Mouse (Mus musculus) embryonic fibroblast, embryonic 13.5 days (primary cell): ENCODE measurements around the gene Gjb5. TPM values are rescaled to one million over a fixed set of nuclear protein-coding genes. Genes with fewer than 3 reads are reported as not detected.
A peak's percentile ranks its signal among the peaks of the same experiment; 100 is the strongest.

Experiments
- H3K27ac ChIP-seq: 2 replicates; pipeline ENCODE4 v1.5.1; 2012; ENCODE audit warnings: low read length, control low read depth, inconsistent platforms; ENCODE audit not compliant: insufficient read depth
- H3K4me1 ChIP-seq: 2 replicates; pipeline ENCODE4 v1.6.1; 2011; ENCODE audit warnings: low read length; ENCODE audit not compliant: control insufficient read depth, insufficient read depth
- H3K4me3 ChIP-seq: 2 replicates; pipeline ENCODE4 v1.5.1; 2011; ENCODE audit warnings: mild to moderate bottlenecking, control low read depth, low read length; ENCODE audit not compliant: insufficient read depth
- CTCF ChIP-seq: IDR thresholded peaks from 2 replicates; pipeline ENCODE4 v1.5.1; 2011; ENCODE audit warnings: mild to moderate bottlenecking, control low read depth, low read length, moderate library complexity, borderline replicate concordance; ENCODE audit not compliant: insufficient read depth
- POLR2A ChIP-seq: IDR thresholded peaks from 2 replicates; pipeline ENCODE4 v1.6.1; 2011; ENCODE audit warnings: low read depth, mild to moderate bottlenecking, control low read depth, low read length, moderate library complexity
- polyA plus RNA-seq: library from polyadenylated mRNA; stranded (reverse); fragments of >200 nt; gene quantifications from 2 replicates; pipeline ENCODE4 v1.2.4, GENCODE M21; 2011; ENCODE audit warnings: low read depth; ENCODE audit not compliant: missing spikeins, insufficient read length

Gene Gjb5
- polyA plus RNA-seq, 1 experiment = 2.0 TPM

- no peak overlapping the region for H3K27ac ChIP-seq
- TF ChIP-seq CTCF (no peak), POLR2A (no peak)
- no peak overlapping the region for H3K4me3 ChIP-seq
- no peaks in the 10 kb centered on the region for H3K4me1 ChIP-seq
Observed at GRCm38 (mm10) chr4:127314585-127314984, 43.4 kb downstream of the Gjb5 start.

- Histone ChIP-seq H3K27ac (no peak within 1 kb of the TSS), H3K4me1 (no peaks in the 10 kb centered on the region), H3K4me3 (peak within 1 kb of the TSS; percentile 31)
- TF ChIP-seq CTCF = no peak
- no peak for TF ChIP-seq POLR2A
Observed at GRCm38 (mm10) chr4:127313861-127314260, 44.1 kb downstream of the Gjb5 start, which contains the start of gene Gja4. Gene Gja4 (minus strand): TSS chr4:127314039.

GRCm38 (mm10) chr4:127312349-127312748, 45.6 kb downstream of the Gjb5 start:
- no peak for TF ChIP-seq POLR2A
- TF ChIP-seq CTCF = no peak
- H3K27ac ChIP-seq = no peak overlapping the region
- no peaks in the 10 kb centered on the region for H3K4me1 ChIP-seq
- H3K4me3 ChIP-seq = no peak overlapping the region

- no peaks in the 10 kb centered on the region for H3K4me1 ChIP-seq
- no peak for TF ChIP-seq POLR2A
- no peak for TF ChIP-seq CTCF
- no peak overlapping the region for H3K4me3 ChIP-seq
- H3K27ac ChIP-seq = no peak overlapping the region
Observed at GRCm38 (mm10) chr4:127311561-127311960, 46.4 kb downstream of the Gjb5 start.

- Histone ChIP-seq H3K4me1 (no peaks in the 10 kb centered on the region), H3K4me3 (no peak overlapping the region), H3K27ac (no peak overlapping the region)
- TF ChIP-seq POLR2A (no peak), CTCF (no peak)
Observed at GRCm38 (mm10) chr4:127306915-127307314, 51.1 kb downstream of the Gjb5 start.

Other genes starting within 250 kb of the Gjb5 start
- gene Tmem35b, start 234.5 kb downstream of the Gjb5 start, polyA plus RNA-seq = 5.2 and 7.3 TPM in 2 replicates
- gene Dlgap3, start 189.0 kb downstream of the Gjb5 start, polyA plus RNA-seq = 0.17 TPM in 1 of 2 replicates, not detected in the other
- 18.1 and 23.9 TPM in 2 replicates for gene Smim12, start 114.4 kb downstream of the Gjb5 start, polyA plus RNA-seq
- not detected in 2 replicates for gene Gja4, start 44.1 kb downstream of the Gjb5 start, polyA plus RNA-seq
- 6.6 and 14.0 TPM in 2 replicates for gene Gjb3, start 27.3 kb downstream of the Gjb5 start, polyA plus RNA-seq
- gene Gjb4, start 4.1 kb downstream of the Gjb5 start, polyA plus RNA-seq = 0.35 and 2.2 TPM in 2 replicates